Mouse (Mus musculus): ENCODE measurements around the gene Zfp444.

GRCm38 (mm10) chr7:6162172-6162571 lies 9.9 kb upstream of the Zfp444 start:
- no peak for TF ChIP-seq CTCF (IDR thresholded peaks at IDR 0.05; ENCODE audit: low read depth)
- no peak for TF ChIP-seq EP300 (IDR thresholded peaks at IDR 0.05; ENCODE audit: low read depth)

All from liver, postnatal 0 days (tissue).